Mouse (Mus musculus): Measurements from ENCODE around the gene Dazap2. TPM values are rescaled to one million over a fixed set of nuclear protein-coding genes. Genes with fewer than 3 reads are reported as not detected.

Dazap2 gene
- total RNA-seq, 4 experiments from 2014 or later = 106 to 135 (median 115) TPM

GRCm38 (mm10) chr15:100636700-100637501 is 21.8 kb downstream of the Dazap2 start, which contains the start of gene Smagp:
Smagp (minus strand) TSS chr15:100636940.
- no peak for DNase-seq (ENCODE audit: low spot score in 2 of 2)

- no peak for DNase-seq (ENCODE audit: low spot score in 2 of 2)
Measured at GRCm38 (mm10) chr15:100637661-100638060, 22.5 kb downstream of the Dazap2 start.

DNA sequence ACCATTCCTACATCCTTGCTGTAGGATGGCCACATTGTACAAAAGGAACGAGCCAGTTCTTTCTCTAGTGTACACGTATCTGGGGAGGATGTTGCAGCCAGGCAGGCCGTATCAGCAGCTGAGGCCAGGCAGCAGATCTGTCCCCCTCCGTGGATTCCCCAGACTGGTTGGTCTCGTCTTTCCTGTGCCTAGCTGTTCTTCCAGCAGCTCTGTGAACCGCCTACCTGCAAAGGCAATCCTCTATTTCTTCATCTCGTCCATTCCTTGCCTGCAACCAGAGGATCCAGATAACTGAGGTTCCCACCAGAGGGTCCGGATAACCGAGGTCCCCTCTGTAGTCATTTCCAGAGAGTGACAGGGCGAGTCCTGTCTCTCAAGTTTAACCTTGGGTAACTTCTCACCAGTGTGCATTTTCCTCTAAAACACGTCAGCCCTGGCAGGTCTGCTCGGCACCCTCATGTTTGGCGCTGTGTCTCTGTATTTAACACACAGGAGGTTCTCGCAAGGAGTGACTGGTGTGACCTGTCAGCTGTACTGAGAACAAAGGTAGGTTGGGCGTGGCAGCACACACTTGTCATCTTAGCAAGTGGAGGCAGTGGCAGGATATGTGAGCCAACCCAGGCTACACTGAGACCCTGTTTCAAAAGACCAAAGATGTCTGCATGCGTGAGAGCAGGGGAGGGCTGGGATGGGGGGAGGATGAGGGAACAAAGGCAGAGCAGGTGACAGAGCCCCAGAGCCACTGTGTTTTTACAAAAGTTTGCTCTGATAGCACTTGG is 25.0 kb downstream of the Dazap2 start:
- DNase-seq (ENCODE audit: low spot score in 2 of 2) = no peak

DNA sequence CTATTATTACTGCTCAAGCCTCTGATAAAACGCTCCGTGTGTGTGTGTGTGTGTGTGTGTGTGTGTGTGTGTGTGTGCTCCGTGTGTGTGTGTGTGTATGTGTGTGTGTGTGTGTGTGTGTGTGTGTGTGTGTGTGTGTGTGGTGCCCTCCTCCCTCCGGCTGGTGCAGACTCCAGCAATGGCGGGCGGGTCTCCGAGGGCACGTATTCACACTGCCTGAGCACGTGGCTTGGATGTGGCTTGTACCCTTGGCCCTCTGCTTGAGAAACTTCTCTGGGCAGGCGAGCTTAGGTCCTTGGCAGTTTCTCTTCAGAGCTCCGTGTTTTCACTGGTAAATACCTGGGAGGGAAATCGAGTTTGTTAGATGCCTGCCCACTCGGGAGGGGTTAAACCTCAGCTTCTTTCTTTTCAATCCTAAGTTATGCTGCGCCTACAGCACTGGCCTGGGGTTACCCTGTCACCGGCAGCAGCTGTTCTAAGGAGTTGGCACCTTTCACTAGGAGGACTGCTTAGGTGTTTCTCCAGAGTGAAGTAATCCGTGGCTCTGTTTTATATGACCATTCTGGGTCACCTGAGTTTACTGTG is 26.2 kb downstream of the Dazap2 start:
- no peak for DNase-seq (ENCODE audit: low spot score in 2 of 2)

GRCm38 (mm10) chr15:100642451-100642850 is 27.3 kb downstream of the Dazap2 start:
- no peak for DNase-seq (ENCODE audit: low spot score in 2 of 2)

DNA sequence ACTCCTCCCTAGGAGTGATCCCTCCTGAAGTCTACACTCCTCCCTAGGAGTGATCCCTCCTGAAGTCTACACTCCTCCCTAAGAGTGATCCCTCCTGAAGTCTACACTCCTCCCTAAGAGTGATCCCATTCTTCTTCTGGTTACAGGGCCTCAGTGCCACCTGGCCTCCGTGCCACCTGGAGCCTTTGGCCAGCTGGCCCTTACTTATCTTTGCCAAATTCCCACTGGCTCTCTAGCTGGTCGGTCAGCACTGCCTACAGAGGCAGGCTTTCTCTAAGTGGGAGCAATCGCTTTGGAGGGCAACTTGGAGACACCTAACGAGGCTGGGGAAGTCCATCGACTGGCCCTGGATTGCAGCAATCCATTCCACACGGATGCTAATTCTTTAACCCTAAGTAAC is 31.0 kb downstream of the Dazap2 start:
- DNase-seq (ENCODE audit: low spot score in 2 of 2) = no peak

GRCm38 (mm10) chr15:100650111-100650510 is 35.0 kb downstream of the Dazap2 start:
- no peak for DNase-seq (ENCODE audit: low spot score in 2 of 2)

DNA sequence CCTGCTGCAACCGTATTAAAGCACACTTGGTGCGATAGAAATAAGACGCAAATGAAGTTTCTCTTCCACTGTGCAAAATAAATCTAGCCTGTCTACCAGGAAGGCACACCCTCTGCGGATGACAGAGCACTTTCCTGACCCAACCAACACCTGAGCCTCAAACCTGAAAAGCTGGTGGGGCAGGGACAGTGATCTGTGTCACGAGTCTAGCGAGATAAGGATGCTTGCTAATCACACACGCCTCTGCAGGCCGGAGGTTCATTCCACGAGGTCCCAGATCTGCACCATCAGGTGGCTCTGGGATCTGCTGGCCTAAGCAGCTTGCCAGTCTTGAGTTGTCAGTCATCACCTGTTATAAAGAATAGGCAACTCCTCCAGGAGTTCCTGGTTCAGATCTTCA is 36.5 kb downstream of the Dazap2 start:
- no peak for DNase-seq (ENCODE audit: low spot score in 2 of 2)

DNA sequence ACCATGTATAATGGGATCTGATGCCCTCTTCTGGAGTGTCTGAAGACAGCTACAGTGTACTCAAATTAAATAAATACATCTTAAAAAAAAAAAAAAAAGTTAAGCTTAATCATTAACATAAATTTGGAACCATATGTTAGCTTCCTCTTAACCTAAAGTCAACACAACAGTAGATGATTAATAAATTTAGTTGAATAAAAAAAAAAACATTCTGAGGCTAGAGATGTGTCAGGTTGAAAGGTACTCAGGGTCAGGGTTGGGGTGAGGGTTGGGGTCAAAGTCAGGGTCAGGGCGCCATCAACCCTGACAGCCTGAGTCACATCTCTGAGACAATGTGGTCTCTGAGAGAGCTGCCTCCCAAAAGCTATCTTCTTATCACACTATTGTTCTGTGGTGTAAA is 39.1 kb downstream of the Dazap2 start:
- no peak for DNase-seq (ENCODE audit: low spot score in 2 of 2)

DNA sequence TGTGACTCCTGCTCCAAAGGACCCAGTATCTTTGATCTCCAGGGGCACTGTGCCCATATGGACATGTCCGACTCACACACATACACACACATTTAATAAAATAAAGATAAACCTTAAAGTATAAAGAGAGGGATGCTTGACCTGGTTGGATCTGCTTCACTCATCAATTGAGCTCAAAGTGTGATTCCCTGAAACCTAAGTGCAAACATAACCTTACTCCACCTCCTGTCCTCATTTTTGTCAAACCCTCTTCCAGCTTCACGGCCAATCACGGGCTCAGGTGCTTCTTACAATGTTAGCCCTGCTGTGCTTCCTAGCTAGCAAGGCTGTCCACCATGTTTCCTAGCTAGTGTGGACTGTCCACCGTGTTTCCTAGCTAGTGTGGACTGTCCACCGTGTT is 40.1 kb downstream of the Dazap2 start:
- no peak for DNase-seq (ENCODE audit: low spot score in 2 of 2)

GRCm38 (mm10) chr15:100660306-100660705 is 45.2 kb downstream of the Dazap2 start:
- DNase-seq (ENCODE audit: low spot score in 2 of 2) = peak in 1 of 2 experiments; percentile 14

- no peak for DNase-seq (ENCODE audit: low spot score in 2 of 2)
Measured at GRCm38 (mm10) chr15:100660805-100661204, 45.7 kb downstream of the Dazap2 start.

GRCm38 (mm10) chr15:100664813-100665274 is 49.7 kb downstream of the Dazap2 start:
- no peak for DNase-seq (ENCODE audit: low spot score in 2 of 2)

- DNase-seq (ENCODE audit: low spot score in 2 of 2) = no peak
Measured at GRCm38 (mm10) chr15:100665411-100666218, 50.5 kb downstream of the Dazap2 start.

- no peak for DNase-seq (ENCODE audit: low spot score in 2 of 2)
Measured at GRCm38 (mm10) chr15:100666219-100666696, 51.1 kb downstream of the Dazap2 start.

DNA sequence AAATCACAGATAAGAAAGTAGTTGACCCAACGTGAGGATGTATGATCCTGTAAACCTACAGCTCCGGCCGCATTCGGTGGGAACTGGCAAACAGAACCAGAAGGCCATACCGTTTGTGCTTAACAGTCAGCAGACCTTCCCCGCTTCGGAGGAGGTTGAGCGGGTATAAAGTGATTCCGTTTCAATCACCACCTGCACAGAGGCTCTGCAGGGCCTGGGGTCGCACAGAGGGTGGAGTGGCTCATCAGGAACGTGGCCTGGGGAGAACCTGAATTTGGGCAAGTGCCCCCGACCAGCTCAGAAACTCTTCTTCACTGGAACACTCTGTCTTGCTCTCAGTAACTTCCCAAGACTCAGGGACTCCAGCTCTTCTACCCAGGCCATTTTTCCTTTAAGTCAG is 51.7 kb downstream of the Dazap2 start:
- no peak for DNase-seq (ENCODE audit: low spot score in 2 of 2)

DNA sequence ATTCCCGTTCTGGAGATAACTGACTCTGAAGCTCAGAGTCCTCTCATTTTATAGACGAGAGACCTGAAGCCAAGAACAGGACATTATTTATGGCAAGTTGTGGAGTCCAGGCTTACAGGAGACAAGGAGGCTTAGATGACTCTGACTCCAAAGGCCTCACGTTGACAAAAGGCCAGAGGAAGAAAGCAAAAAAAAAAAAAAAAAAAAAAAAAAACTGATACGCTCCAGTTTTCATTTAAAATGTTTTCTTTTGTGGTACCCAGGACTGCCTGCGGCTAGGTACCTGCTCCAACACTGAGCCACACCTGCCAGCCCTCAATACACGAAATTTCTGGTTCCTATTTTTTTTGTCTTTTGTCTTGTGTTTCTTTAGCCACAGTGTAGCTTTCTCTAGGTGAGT is 52.3 kb downstream of the Dazap2 start:
- DNase-seq (ENCODE audit: low spot score in 2 of 2) = no peak

- no peak for DNase-seq (ENCODE audit: low spot score in 2 of 2)
Measured at GRCm38 (mm10) chr15:100667871-100668545, 52.9 kb downstream of the Dazap2 start.

- DNase-seq (ENCODE audit: low spot score in 2 of 2) = peak in 1 of 2 experiments; percentile 12
Measured at GRCm38 (mm10) chr15:100669337-100669736, 54.2 kb downstream of the Dazap2 start, which contains the start of gene Bin2. Bin2 (minus strand) TSS chr15:100669553.

- DNase-seq (ENCODE audit: low spot score in 2 of 2) = no peak
Measured at GRCm38 (mm10) chr15:100670004-100670403, 54.9 kb downstream of the Dazap2 start.
